Mouse (Mus musculus) testis, adult 2 months (tissue): ENCODE data around the gene Galnt4. TPM values are rescaled to one million over a fixed set of nuclear protein-coding genes. Genes with fewer than 3 reads are reported as not detected.

Experiments used
- H3K27ac ChIP-seq: fragments of 200-500 bp; 2 replicates; pipeline ENCODE4 v1.5.1; 2012; ENCODE audit warnings: low read depth, low read length; ENCODE audit not compliant: control insufficient read depth, insufficient read depth
- H3K27me3 ChIP-seq: fragments of 200-500 bp; 2 replicates; pipeline ENCODE4 v1.6.1; 2012; ENCODE audit warnings: mild to moderate bottlenecking, low read length, moderate library complexity; ENCODE audit not compliant: control insufficient read depth, insufficient read depth
- H3K36me3 ChIP-seq: fragments of 200-500 bp; 2 replicates; pipeline ENCODE4 v1.6.1; 2012; ENCODE audit warnings: mild to moderate bottlenecking, low read length; ENCODE audit not compliant: control insufficient read depth, insufficient read depth
- H3K4me1 ChIP-seq: fragments of 200-500 bp; 2 replicates; pipeline ENCODE4 v1.6.1; 2012; ENCODE audit warnings: low read length; ENCODE audit not compliant: control insufficient read depth, insufficient read depth
- H3K4me3 ChIP-seq: fragments of 200-500 bp; 2 replicates; pipeline ENCODE4 v1.5.1; 2012; ENCODE audit warnings: low read depth, mild to moderate bottlenecking, low read length, moderate library complexity, mixed read lengths; ENCODE audit not compliant: control insufficient read depth
- CTCF ChIP-seq: fragments of 200-500 bp; IDR thresholded peaks from 2 replicates; pipeline ENCODE4 v1.5.1; 2012; ENCODE audit warnings: low read depth, mild to moderate bottlenecking, inconsistent platforms, low read length, moderate library complexity; ENCODE audit not compliant: control insufficient read depth, insufficient read depth, insufficient replicate concordance
- POLR2A ChIP-seq: fragments of 200-500 bp; IDR thresholded peaks from 2 replicates; pipeline ENCODE4 v1.6.1; 2012; ENCODE audit warnings: low read depth, mild to moderate bottlenecking, inconsistent platforms, low read length, moderate library complexity; ENCODE audit not compliant: control insufficient read depth
- polyA plus RNA-seq: library from polyadenylated mRNA; depleted of rRNA; stranded (reverse); fragments of >200 nt; gene quantifications from 2 replicates; pipeline ENCODE4 v1.2.3, GENCODE M21; 2012

Gene Galnt4
- polyA plus RNA-seq, 1 experiment = 0.61 TPM

- no peak overlapping the region for H3K4me3 ChIP-seq
- H3K27me3 ChIP-seq = no peaks in the 10 kb centered on the region
- H3K36me3 ChIP-seq = no peaks in the 10 kb centered on the region
- TF ChIP-seq POLR2A (no peak), CTCF (no peak)
- H3K4me1 ChIP-seq = no peaks in the 10 kb centered on the region
- no peak overlapping the region for H3K27ac ChIP-seq
These were observed 23.3 kb downstream of the Galnt4 start for GRCm38 (mm10) chr10:99131298-99131697.

DNA sequence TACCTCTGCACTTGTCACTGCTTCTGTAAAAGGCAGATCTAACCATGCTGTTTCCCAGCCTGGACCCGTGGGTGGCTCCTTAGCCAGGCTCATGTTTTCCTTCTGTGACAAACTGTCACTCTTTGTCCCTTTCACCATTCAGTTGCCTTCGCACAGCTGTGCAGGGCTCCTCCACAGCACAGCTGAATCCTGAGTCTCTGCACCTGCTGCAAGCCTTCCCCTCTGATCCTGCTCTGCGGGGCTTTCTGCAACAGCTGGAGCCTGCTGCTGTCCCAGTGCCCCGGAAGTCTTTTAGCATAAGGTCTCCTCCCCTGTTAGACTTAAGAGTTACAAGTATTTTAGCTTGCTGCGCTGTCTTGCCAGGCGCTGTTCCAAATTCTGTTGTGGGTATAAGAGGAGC lies 24.2 kb downstream of the Galnt4 start:
- Histone ChIP-seq H3K36me3 (no peaks in the 10 kb centered on the region), H3K27me3 (no peaks in the 10 kb centered on the region), H3K27ac (no peak overlapping the region), H3K4me1 (no peaks in the 10 kb centered on the region), H3K4me3 (no peak overlapping the region)
- TF ChIP-seq POLR2A = no peak
- TF ChIP-seq CTCF = no peak

- H3K27ac ChIP-seq = no peak overlapping the region
- H3K4me3 ChIP-seq = no peak overlapping the region
- H3K27me3 ChIP-seq = no peaks in the 10 kb centered on the region
- no peaks in the 10 kb centered on the region for H3K4me1 ChIP-seq
- no peaks in the 10 kb centered on the region for H3K36me3 ChIP-seq
- TF ChIP-seq POLR2A (no peak), CTCF (no peak)
These were observed 24.8 kb downstream of the Galnt4 start for GRCm38 (mm10) chr10:99132595-99133272.

GRCm38 (mm10) chr10:99133321-99133875 lies 25.4 kb downstream of the Galnt4 start:
- Histone ChIP-seq H3K4me3 (no peak overlapping the region), H3K36me3 (no peaks in the 10 kb centered on the region), H3K27ac (no peak overlapping the region), H3K4me1 (no peaks in the 10 kb centered on the region), H3K27me3 (no peaks in the 10 kb centered on the region)
- TF ChIP-seq POLR2A = no peak
- no peak for TF ChIP-seq CTCF

GRCm38 (mm10) chr10:99136337-99136736 lies 28.4 kb downstream of the Galnt4 start:
- no peak overlapping the region for H3K27ac ChIP-seq
- no peaks in the 10 kb centered on the region for H3K4me1 ChIP-seq
- no peak overlapping the region for H3K4me3 ChIP-seq
- TF ChIP-seq CTCF = no peak
- no peak for TF ChIP-seq POLR2A
- H3K27me3 ChIP-seq = no peaks in the 10 kb centered on the region
- H3K36me3 ChIP-seq = no peaks in the 10 kb centered on the region

DNA sequence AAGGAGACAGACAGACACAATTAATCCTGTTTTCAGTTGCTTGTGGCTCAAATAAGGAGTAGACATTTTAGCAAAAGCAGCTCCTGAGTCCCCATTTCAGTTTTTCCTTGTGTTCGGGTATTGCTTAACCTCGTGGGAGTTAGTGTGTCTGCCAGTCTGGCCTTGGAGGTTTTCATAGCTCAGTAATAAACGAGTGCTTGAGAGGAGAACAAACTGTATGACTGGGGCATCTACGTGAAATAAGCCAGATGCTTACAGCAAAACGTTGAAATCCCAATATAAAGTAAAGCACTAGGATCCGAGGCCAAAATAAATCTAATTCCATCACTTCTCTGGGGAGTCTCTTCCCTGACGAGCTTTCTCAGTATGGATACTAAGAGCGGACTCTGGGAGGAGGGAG lies 37.7 kb downstream of the Galnt4 start:
- no peaks in the 10 kb centered on the region for H3K27me3 ChIP-seq
- H3K36me3 ChIP-seq = no peaks in the 10 kb centered on the region
- H3K4me1 ChIP-seq = no peaks in the 10 kb centered on the region
- H3K27ac ChIP-seq = no peak overlapping the region
- H3K4me3 ChIP-seq = no peak overlapping the region
- TF ChIP-seq CTCF (no peak), POLR2A (no peak)

- Histone ChIP-seq H3K36me3 (no peaks in the 10 kb centered on the region), H3K27ac (no peak overlapping the region), H3K27me3 (no peaks in the 10 kb centered on the region), H3K4me3 (no peak overlapping the region), H3K4me1 (no peaks in the 10 kb centered on the region)
- TF ChIP-seq POLR2A (no peak), CTCF (no peak)
These were observed 38.6 kb downstream of the Galnt4 start for GRCm38 (mm10) chr10:99146596-99146995.
